Mouse (Mus musculus) adrenal gland, postnatal 10 days (tissue): ENCODE measurements around the gene Eefsec. TPM values are rescaled to one million over a fixed set of nuclear protein-coding genes. Genes with fewer than 3 reads are reported as not detected.

Source experiments
- DNase-seq: peaks from one replicate; pipeline ENCODE4 v3.0.0; 2021; ENCODE audit warnings: mixed read lengths
- total RNA-seq, 2 experiments: library from RNA; stranded (reverse); gene quantifications; 2 replicates each; pipeline ENCODE4 v1.2.3; 2021

Eefsec gene
- total RNA-seq, 2 experiments from 2014 or later, result 14.8 to 18.0 TPM

DNA sequence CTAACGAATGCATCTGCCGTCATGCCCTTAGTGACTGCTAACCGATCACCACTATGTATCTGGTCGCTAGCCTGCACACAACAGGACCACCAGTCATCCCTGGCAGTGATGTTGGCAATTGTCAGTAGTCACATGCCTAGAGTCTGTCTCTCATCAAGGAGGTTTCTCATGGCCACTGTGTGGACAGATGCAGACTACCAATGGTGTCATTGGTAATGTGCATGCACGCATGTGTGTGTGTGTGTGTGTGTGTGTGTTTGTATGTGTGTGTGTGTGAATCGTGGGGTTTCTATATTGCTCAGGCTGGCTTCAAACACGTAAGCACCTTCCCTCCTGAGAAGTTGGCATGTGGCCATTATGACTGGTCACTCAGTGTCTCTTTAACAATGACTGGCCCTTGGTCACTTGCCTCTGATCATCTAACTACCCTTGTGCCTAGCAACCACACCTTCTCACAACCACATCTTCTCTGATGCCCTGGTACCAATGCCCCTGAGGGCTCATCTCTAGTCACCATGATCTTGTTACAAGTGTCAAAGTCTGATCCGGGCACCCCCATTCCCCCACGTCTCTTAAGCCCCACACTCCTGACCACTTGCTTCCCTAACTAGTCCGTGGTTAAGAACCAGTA, 238.8 kb downstream of the Eefsec start:
- no peak for DNase-seq

Other genes with a start within 250 kb of the Eefsec start
- gene Dnajb8, start 224.3 kb downstream of the Eefsec start, total RNA-seq, result not detected
- gene Ruvbl1, start 18.9 kb upstream of the Eefsec start, total RNA-seq, result 10 to 100 TPM; 31.4 to 34.8 TPM
- gene Sec61a1, start 72.4 kb upstream of the Eefsec start, total RNA-seq, result 100 to 1,000 TPM; 150 to 180 TPM
- gene Kbtbd12, start 191.4 kb upstream of the Eefsec start, total RNA-seq, result 1 to 10 TPM in 1 of 2 experiments, under 1 TPM in 1; 0.99 to 3.5 TPM